Mouse (Mus musculus) embryonic facial prominence, embryonic 13.5 days (tissue): ENCODE data around the gene 5330417C22Rik. TPM values are rescaled to one million over a fixed set of nuclear protein-coding genes. Genes with fewer than 3 reads are reported as not detected.

ENCODE experiments used
- ATAC-seq: fragments of 200-750 bp; cut with Nextera tagmentation; 2 replicates; pipeline ENCODE4 v1.8.0; 2017; ENCODE audit warnings: low read depth; ENCODE audit not compliant: insufficient number of reproducible peaks, insufficient read depth, low FRiP score, low TSS enrichment
- H3K27ac ChIP-seq: fragments of 300-500 bp; sonication (generic); 2 replicates; pipeline ENCODE4 v1.5.1; 2015; ENCODE audit warnings: moderate library complexity, mild to moderate bottlenecking, inconsistent platforms
- H3K27me3 ChIP-seq: fragments of 300-500 bp; sonication (generic); 2 replicates; pipeline ENCODE4 v1.6.1; 2015; ENCODE audit warnings: mild to moderate bottlenecking, inconsistent platforms
- H3K36me3 ChIP-seq: fragments of 300-500 bp; sonication (generic); 2 replicates; pipeline ENCODE4 v1.6.1; 2015; ENCODE audit warnings: mild to moderate bottlenecking, inconsistent platforms
- H3K4me1 ChIP-seq: fragments of 300-500 bp; sonication (generic); 2 replicates; pipeline ENCODE4 v1.6.1; 2015; ENCODE audit warnings: inconsistent platforms
- H3K4me2 ChIP-seq: fragments of 300-500 bp; sonication (generic); 2 replicates; pipeline ENCODE4 v1.6.1; 2015; ENCODE audit warnings: moderate library complexity, mild to moderate bottlenecking, inconsistent platforms
- H3K4me3 ChIP-seq: fragments of 300-500 bp; sonication (generic); 2 replicates; pipeline ENCODE4 v1.5.1; 2015; ENCODE audit warnings: mild to moderate bottlenecking, inconsistent platforms
- H3K9ac ChIP-seq: fragments of 300-500 bp; sonication (generic); 2 replicates; pipeline ENCODE4 v1.6.1; 2015; ENCODE audit warnings: mild to moderate bottlenecking, inconsistent platforms
- H3K9me3 ChIP-seq: fragments of 300-500 bp; sonication (generic); 2 replicates; pipeline ENCODE4 v1.6.1; 2016; ENCODE audit warnings: inconsistent platforms
- WGBS: fragments of 180-500 bp; shearing (Covaris S2); methylation state at CpG from one replicate; pipeline ENCODE4 v1.1.7; 2015; ENCODE audit warnings: mixed read lengths; 5-methylcytosine and 5-hydroxymethylcytosine counted together
- polyA plus RNA-seq: library from polyadenylated mRNA; unstranded; fragments of >200 nt; fragmentation: Nextera tagmentation; extraction: Ambion mirVana; gene quantifications from 2 replicates; pipeline ENCODE4 v1.2.1, GENCODE M21; 2015

Gene 5330417C22Rik
- polyA plus RNA-seq, 1 experiment from 2014 or later, result 0.65 TPM

GRCm38 (mm10) chr3:108562133-108562730 is 25.9 kb upstream of the 5330417C22Rik start, which contains the start of gene Tmem167b:
Gene Tmem167b (minus strand): TSS chr3:108562466.
- H3K9me3 ChIP-seq, result no peaks in the 10 kb centered on the region
- H3K27me3 ChIP-seq, result no peaks in the 10 kb centered on the region
- H3K36me3 ChIP-seq, result peaks cover 27% of the 10 kb centered on the region
- H3K4me3 ChIP-seq, result peak within 1 kb of the TSS; percentile 80
- peak within 1 kb of the TSS; percentile 87 for H3K9ac ChIP-seq
- under 1% methylated on average over 45 of the region's 45 CpGs for WGBS
- H3K27ac ChIP-seq, result peak within 1 kb of the TSS; percentile 94
- peak; percentile 95 for ATAC-seq
- peak within 1 kb of the TSS; percentile 91 for H3K4me2 ChIP-seq
- H3K4me1 ChIP-seq, result peaks cover 19% of the 10 kb centered on the region

- 96% methylated on average over 4 of the region's 4 CpGs for WGBS
Observed at GRCm38 (mm10) chr3:108557888-108558287, 21.6 kb upstream of the 5330417C22Rik start.

GRCm38 (mm10) chr3:108554587-108555312 is 18.4 kb upstream of the 5330417C22Rik start:
- Histone ChIP-seq H3K4me1 (no peaks in the 10 kb centered on the region; the same call in 1 of the 2 replicates), H3K4me3 (peak overlapping the region; percentile 83), H3K27me3 (no peaks in the 10 kb centered on the region), H3K9ac (peak overlapping the region; percentile 96), H3K4me2 (peak overlapping the region; percentile 69), H3K27ac (peak overlapping the region; percentile 92), H3K9me3 (no peaks in the 10 kb centered on the region), H3K36me3 (peaks cover 26% of the 10 kb centered on the region)
- peak; percentile 95 for ATAC-seq
- 14% methylated on average over 22 of the region's 22 CpGs for WGBS

More at GRCm38 (mm10) chr3:108557888-108558287, 21.6 kb upstream of the 5330417C22Rik start:
- H3K27me3 ChIP-seq, result no peaks in the 10 kb centered on the region
- H3K4me2 ChIP-seq, result no peak overlapping the region
- peaks cover 16% of the 10 kb centered on the region for H3K4me1 ChIP-seq
- no peak for ATAC-seq
- H3K9ac ChIP-seq, result no peak overlapping the region
- peaks cover 31% of the 10 kb centered on the region for H3K36me3 ChIP-seq
- no peaks in the 10 kb centered on the region for H3K9me3 ChIP-seq
- no peak overlapping the region for H3K27ac ChIP-seq
- no peak overlapping the region for H3K4me3 ChIP-seq

DNA sequence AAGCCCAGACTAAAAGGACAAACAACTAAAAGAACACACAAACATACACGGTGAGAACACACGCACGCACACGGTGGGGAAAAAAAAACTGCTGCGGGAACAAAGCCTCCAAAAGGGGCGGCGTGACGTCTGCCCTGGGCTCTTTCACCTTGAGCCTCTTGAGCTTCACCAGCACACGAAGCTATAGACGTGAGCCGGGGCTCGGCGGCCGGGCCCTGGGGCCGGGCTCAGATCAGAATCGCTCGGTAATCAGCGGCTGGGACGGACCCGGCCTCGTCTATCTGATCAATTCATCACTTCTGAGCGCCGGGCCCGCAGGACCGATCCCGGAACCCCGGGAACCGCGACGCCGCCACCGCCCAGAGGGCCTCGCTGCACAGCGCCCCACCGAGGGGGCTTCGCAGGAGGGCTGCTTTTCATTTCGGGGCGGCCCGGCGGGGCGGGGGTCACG is 17.8 kb upstream of the 5330417C22Rik start:
- Histone ChIP-seq H3K4me3 (peak overlapping the region; percentile 83), H3K9ac (peak overlapping the region; percentile 96), H3K36me3 (peaks cover 21% of the 10 kb centered on the region), H3K27ac (peak overlapping the region; percentile 92), H3K4me2 (peak overlapping the region; percentile 69), H3K9me3 (no peaks in the 10 kb centered on the region), H3K4me1 (no peaks in the 10 kb centered on the region; the same call in 1 of the 2 replicates), H3K27me3 (no peaks in the 10 kb centered on the region)
- ATAC-seq, result peak; percentile 12; the same call in 1 of the 2 replicates
- under 1% methylated on average over 39 of the region's 42 CpGs for WGBS

DNA sequence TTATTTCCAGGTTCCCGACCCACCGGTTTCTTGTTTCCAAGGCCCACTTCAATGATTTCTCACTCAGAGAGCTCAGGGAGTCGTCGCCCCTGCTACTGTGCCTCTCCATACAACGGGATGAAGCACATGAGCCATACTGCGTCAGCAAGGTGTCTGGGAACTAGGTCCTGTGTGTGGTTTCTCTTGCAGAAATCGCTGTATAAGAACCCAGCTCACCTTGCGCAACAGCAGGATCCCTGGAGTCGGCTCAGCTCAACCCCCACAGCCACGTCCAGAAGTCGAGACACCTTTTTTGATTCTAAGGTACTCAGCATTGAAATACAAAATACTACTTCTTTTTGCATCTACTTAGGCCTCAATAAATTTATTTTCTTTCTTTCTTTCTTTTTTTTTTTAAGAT is 6.0 kb upstream of the 5330417C22Rik start:
- H3K4me3 ChIP-seq, result no peak overlapping the region
- 78% methylated on average over 11 of the region's 11 CpGs for WGBS
- H3K36me3 ChIP-seq, result no peaks in the 10 kb centered on the region

DNA sequence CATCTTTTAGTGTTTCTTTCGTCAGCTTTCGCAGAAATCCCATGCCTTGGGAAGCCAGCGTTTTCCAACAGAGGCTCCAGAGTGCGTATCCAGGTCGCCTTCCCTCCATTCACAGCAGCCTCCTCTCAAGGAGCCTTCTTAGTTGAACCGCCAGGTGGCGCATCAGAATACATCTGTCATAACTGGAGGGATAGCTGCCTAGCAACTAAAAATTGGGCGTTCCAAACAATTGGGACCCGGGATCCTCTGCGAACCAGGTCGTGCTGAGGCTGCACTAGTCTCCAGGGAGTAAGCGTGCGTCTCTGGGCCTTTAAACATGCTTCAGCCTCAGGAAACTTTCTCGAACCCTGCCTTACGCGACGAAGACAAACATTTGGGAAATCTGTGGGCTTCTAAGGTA is 967 bp upstream of the 5330417C22Rik start:
- no peak overlapping the region for H3K27ac ChIP-seq
- H3K4me2 ChIP-seq, result peak overlapping the region; percentile 60
- peaks cover 26% of the 10 kb centered on the region for H3K27me3 ChIP-seq
- H3K9me3 ChIP-seq, result no peaks in the 10 kb centered on the region
- 0 out of 2 replicates have a peak overlapping the region, but pooled peaks have one; percentile 36 for H3K9ac ChIP-seq
- H3K4me1 ChIP-seq, result peaks cover 14% of the 10 kb centered on the region
- WGBS, result 2% methylated on average over 17 of the region's 17 CpGs
- H3K36me3 ChIP-seq, result no peaks in the 10 kb centered on the region
- H3K4me3 ChIP-seq, result peak overlapping the region; percentile 30
- ATAC-seq, result peak; percentile 71; the same call in 1 of the 2 replicates

More for the DNA sequence above, 6.0 kb upstream of the 5330417C22Rik start:
- Histone ChIP-seq H3K9ac (no peak overlapping the region), H3K27ac (no peak overlapping the region), H3K4me2 (no peak overlapping the region), H3K4me1 (peaks cover 5% of the 10 kb centered on the region), H3K27me3 (no peaks in the 10 kb centered on the region), H3K9me3 (no peaks in the 10 kb centered on the region)
- no peak for ATAC-seq

DNA sequence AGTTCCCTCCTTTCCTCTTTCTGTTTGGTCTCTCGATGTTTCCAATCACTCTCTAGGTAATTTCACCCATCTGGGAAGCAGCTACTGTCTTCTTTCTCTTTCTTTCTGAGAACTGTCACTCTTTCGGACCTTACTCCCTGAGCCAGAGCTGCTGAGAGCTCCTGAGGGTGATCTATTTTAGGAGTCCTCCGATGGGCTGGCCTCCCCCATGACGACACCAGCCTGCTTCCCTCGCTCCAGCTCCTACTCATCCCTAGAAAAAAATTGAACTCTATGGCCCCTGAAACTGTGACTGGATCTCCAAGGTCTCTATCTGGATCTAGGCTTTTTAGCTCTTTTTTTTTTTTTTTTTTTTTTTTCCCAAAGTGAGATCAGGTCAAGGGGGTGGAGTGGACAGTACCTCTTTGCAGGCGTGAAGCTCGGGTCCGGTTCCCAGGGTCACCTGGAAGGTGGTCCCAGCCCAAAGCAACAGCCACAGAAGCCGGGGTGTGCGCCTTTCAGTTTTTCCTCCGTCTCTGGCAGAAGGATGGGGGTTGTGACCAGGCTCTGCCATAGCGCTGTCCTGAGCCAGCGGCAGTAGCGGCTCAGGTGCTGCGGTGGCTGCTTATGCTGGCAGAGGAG is 330 bp downstream of the 5330417C22Rik start:
- Histone ChIP-seq H3K27ac (no peak overlapping the region), H3K27me3 (peaks cover 26% of the 10 kb centered on the region), H3K4me2 (peak overlapping the region; percentile 86), H3K9me3 (no peaks in the 10 kb centered on the region), H3K4me1 (peaks cover 14% of the 10 kb centered on the region), H3K9ac (no peak overlapping the region), H3K36me3 (no peaks in the 10 kb centered on the region), H3K4me3 (peak overlapping the region; percentile 50)
- WGBS, result 3% methylated on average over 15 of the region's 15 CpGs
- no peak for ATAC-seq

DNA sequence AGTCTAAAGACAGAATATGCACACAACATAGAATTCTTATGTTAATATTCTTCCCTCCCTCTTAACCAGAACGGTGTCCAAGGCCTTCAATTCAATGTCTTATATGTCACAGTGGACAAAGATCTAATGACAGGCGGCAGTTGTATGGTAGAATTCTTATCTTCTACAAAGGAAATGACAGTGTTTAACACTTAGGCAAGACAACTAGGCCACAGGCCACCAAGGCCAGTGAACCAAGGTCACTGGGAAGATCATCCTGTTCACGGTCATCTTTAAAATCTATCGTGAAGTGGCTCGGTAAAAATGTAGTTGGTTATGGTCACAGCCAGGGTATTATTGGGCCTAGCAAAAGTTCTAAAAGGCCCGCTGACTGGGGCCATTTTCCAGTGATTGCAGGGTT is 2.4 kb downstream of the 5330417C22Rik start, which contains the start of gene 1700013F07Rik:
TSS of gene 1700013F07Rik (plus strand) at position 200 of the 400 bp plus-strand sequence.
- Histone ChIP-seq H3K9me3 (no peaks in the 10 kb centered on the region), H3K4me3 (no peak within 1 kb of the TSS), H3K9ac (no peak within 1 kb of the TSS), H3K27ac (no peak within 1 kb of the TSS), H3K36me3 (no peaks in the 10 kb centered on the region), H3K4me1 (peaks cover 14% of the 10 kb centered on the region), H3K27me3 (peaks cover 26% of the 10 kb centered on the region), H3K4me2 (no peak within 1 kb of the TSS)
- no peak for ATAC-seq
- 92% methylated on average over 6 of the region's 6 CpGs for WGBS

- Histone ChIP-seq H3K4me3 (no peak overlapping the region), H3K4me2 (no peak overlapping the region), H3K27me3 (peaks cover 26% of the 10 kb centered on the region), H3K9ac (no peak overlapping the region), H3K36me3 (no peaks in the 10 kb centered on the region), H3K4me1 (peaks cover 14% of the 10 kb centered on the region), H3K9me3 (no peaks in the 10 kb centered on the region), H3K27ac (no peak overlapping the region)
- 78% methylated on average over 9 of the region's 9 CpGs for WGBS
- no peak for ATAC-seq
Observed at GRCm38 (mm10) chr3:108533114-108533885, 3.0 kb downstream of the 5330417C22Rik start.

- Histone ChIP-seq H3K9ac (no peak overlapping the region), H3K4me1 (no peaks in the 10 kb centered on the region), H3K27ac (no peak overlapping the region), H3K27me3 (no peaks in the 10 kb centered on the region), H3K36me3 (no peaks in the 10 kb centered on the region), H3K4me3 (no peak overlapping the region), H3K4me2 (no peak overlapping the region), H3K9me3 (no peaks in the 10 kb centered on the region)
- WGBS, result 91% methylated on average over 8 of the region's 8 CpGs
- no peak for ATAC-seq
Observed at GRCm38 (mm10) chr3:108528489-108528888, 7.8 kb downstream of the 5330417C22Rik start.

- no peak overlapping the region for H3K4me2 ChIP-seq
- WGBS, result 92% methylated on average over 4 of the region's 4 CpGs
- H3K4me1 ChIP-seq, result no peaks in the 10 kb centered on the region
- H3K27me3 ChIP-seq, result no peaks in the 10 kb centered on the region
- no peak overlapping the region for H3K9ac ChIP-seq
- no peak overlapping the region for H3K27ac ChIP-seq
- ATAC-seq, result no peak
- no peak overlapping the region for H3K4me3 ChIP-seq
- no peaks in the 10 kb centered on the region for H3K9me3 ChIP-seq
- H3K36me3 ChIP-seq, result no peaks in the 10 kb centered on the region
Observed at GRCm38 (mm10) chr3:108523415-108523814, 12.9 kb downstream of the 5330417C22Rik start.
